Mouse (Mus musculus) embryonic facial prominence, embryonic 15.5 days (tissue): ENCODE data around the gene Mmp28. TPM values are rescaled to one million over a fixed set of nuclear protein-coding genes. Genes with fewer than 3 reads are reported as not detected.

Source experiments
- ATAC-seq: fragments of 200-750 bp; cut with Nextera tagmentation; 2 replicates; pipeline ENCODE4 v1.8.0; 2017; ENCODE audit warnings: low read depth, moderate TSS enrichment; ENCODE audit not compliant: insufficient number of reproducible peaks, low FRiP score, low TSS enrichment
- H3K27ac ChIP-seq: fragments of 300-500 bp; sonication (generic); replicated peaks from 2 replicates; pipeline ENCODE4 v1.5.1; 2015; ENCODE audit warnings: mild to moderate bottlenecking, inconsistent platforms
- H3K27me3 ChIP-seq: fragments of 300-500 bp; sonication (generic); 2 replicates; pipeline ENCODE4 v1.6.1; 2015; ENCODE audit warnings: inconsistent platforms
- H3K36me3 ChIP-seq: fragments of 300-500 bp; sonication (generic); 2 replicates; pipeline ENCODE4 v1.6.1; 2015; ENCODE audit warnings: mild to moderate bottlenecking, inconsistent platforms
- H3K4me1 ChIP-seq: fragments of 300-500 bp; sonication (generic); 2 replicates; pipeline ENCODE4 v1.6.1; 2015; ENCODE audit warnings: inconsistent platforms
- H3K4me2 ChIP-seq: fragments of 300-500 bp; sonication (generic); replicated peaks from 2 replicates; pipeline ENCODE4 v1.6.1; 2015; ENCODE audit warnings: mild to moderate bottlenecking, inconsistent platforms
- H3K4me3 ChIP-seq: fragments of 300-500 bp; sonication (generic); replicated peaks from 2 replicates; pipeline ENCODE4 v1.5.1; 2015; ENCODE audit warnings: mild to moderate bottlenecking, inconsistent platforms
- H3K9ac ChIP-seq: fragments of 300-500 bp; sonication (generic); 2 replicates; pipeline ENCODE4 v1.6.1; 2015; ENCODE audit warnings: inconsistent platforms
- H3K9me3 ChIP-seq: fragments of 300-500 bp; sonication (generic); replicated peaks from 2 replicates; pipeline ENCODE4 v1.6.1; 2016; ENCODE audit warnings: inconsistent platforms
- WGBS: fragments of 180-500 bp; shearing (Covaris S2); methylation state at CpG from one replicate; pipeline ENCODE4 v1.1.7; 2015; 5-methylcytosine and 5-hydroxymethylcytosine counted together
- polyA plus RNA-seq: library from polyadenylated mRNA; unstranded; fragments of >200 nt; fragmentation: Nextera tagmentation; extraction: Ambion mirVana; gene quantifications from 2 replicates; pipeline ENCODE4 v1.2.1, GENCODE M21; 2015

Mmp28 gene
- polyA plus RNA-seq, 1 experiment from 2014 or later, result 2.6 TPM

DNA sequence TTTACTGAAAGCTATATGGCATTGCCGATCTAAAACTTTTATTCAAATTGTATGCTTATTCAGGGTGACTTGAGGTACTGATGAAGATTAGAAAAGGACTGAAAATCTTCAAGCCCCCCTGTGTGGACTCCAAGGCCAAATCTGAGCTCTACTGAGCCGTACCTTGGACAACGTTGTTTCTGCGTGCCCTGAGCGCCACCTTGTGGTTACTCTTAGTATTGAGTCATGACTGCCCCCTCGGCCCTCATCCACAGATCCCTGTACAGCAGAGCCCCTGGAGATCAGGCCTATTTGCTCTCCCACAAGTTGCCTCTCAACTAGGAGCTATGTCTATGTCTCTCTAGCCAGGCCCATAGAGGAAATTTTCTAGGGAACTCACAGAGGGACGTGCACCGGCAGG is 38.2 kb downstream of the Mmp28 start:
- Histone ChIP-seq H3K27ac (no peak overlapping the region), H3K9ac (no peak overlapping the region), H3K9me3 (no peaks in the 10 kb centered on the region), H3K36me3 (no peaks in the 10 kb centered on the region), H3K4me1 (peaks cover 8% of the 10 kb centered on the region), H3K4me2 (no peak overlapping the region), H3K27me3 (peaks cover 63% of the 10 kb centered on the region), H3K4me3 (no peak overlapping the region)
- 5% methylated on average over 8 of the region's 8 CpGs for WGBS
- ATAC-seq, result no peak

DNA sequence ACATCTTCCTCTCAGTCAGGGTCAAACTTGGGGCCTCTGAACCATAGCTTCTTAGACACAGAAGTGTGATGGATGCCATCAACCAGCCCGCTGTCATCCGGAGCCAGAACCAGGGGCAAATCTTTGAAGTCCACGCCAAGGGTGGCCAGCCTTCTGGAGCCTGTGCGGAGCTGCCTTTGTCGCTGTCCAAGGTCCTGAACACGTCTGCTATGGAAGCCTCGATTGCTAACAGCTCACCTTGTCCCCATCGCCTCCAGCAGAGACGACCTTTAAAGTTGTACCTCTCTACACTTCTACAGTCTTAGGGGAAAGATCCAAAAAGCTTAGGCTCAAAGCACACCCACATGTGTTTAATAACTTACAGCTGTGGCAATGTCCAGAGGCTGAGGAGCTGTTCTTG is 41.6 kb downstream of the Mmp28 start:
- no peak overlapping the region for H3K9ac ChIP-seq
- H3K27ac ChIP-seq, result no peak overlapping the region
- peaks cover 56% of the 10 kb centered on the region for H3K27me3 ChIP-seq
- no peak for ATAC-seq
- H3K4me2 ChIP-seq, result no peak overlapping the region
- no peaks in the 10 kb centered on the region for H3K36me3 ChIP-seq
- H3K9me3 ChIP-seq, result no peaks in the 10 kb centered on the region
- WGBS, result 2% methylated on average over 9 of the region's 9 CpGs
- no peak overlapping the region for H3K4me3 ChIP-seq
- H3K4me1 ChIP-seq, result peaks cover 5% of the 10 kb centered on the region

DNA sequence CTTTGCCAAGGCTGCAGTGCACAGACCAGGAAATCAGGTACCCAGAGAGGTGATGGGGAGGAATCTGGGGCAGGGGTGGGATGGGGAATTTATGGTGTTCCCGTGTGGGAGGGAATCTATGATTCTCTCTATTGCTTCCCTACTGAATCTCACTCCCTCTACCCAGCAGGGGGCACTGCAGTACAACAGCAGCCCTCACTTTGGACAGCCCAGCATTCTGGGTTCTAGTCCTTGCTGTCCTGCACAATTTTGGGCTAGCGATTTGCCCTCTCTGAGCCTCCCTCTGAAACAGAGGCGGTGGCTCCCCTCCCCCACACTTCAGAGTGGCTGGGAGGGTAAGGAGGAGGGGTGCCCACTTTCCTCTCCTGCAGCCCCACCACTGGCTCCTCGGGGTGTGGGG is 42.5 kb downstream of the Mmp28 start:
- 44% methylated on average over 4 of the region's 4 CpGs for WGBS
- ATAC-seq, result no peak
- no peak overlapping the region for H3K9ac ChIP-seq
- no peak overlapping the region for H3K4me3 ChIP-seq
- peaks cover 47% of the 10 kb centered on the region for H3K27me3 ChIP-seq
- H3K4me1 ChIP-seq, result peaks cover 5% of the 10 kb centered on the region
- H3K4me2 ChIP-seq, result no peak overlapping the region
- H3K27ac ChIP-seq, result no peak overlapping the region
- H3K36me3 ChIP-seq, result no peaks in the 10 kb centered on the region
- H3K9me3 ChIP-seq, result no peaks in the 10 kb centered on the region

DNA sequence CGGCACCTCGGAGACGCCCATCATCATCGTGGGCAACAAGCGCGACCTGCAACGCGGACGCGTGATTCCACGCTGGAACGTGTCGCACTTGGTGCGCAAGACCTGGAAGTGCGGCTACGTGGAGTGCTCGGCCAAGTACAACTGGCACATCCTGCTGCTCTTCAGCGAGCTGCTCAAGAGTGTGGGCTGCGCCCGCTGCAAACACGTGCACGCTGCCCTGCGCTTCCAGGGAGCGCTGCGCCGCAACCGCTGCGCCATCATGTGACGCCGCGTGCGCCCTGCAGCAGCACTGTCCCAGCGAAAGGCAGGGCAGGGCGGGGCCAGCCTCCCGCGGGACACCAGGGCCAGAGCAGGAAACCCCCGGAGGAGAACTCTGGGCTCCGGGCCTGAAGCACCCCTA is 44.3 kb downstream of the Mmp28 start:
- no peaks in the 10 kb centered on the region for H3K9me3 ChIP-seq
- 0 out of 2 replicates have a peak overlapping the region, but pooled peaks have one; percentile 12 for H3K4me2 ChIP-seq
- H3K4me3 ChIP-seq, result 0 out of 2 replicates have a peak overlapping the region, but pooled peaks have one; percentile 11
- no peak overlapping the region for H3K9ac ChIP-seq
- no peaks in the 10 kb centered on the region for H3K36me3 ChIP-seq
- peaks cover 47% of the 10 kb centered on the region for H3K27me3 ChIP-seq
- ATAC-seq, result no peak
- H3K27ac ChIP-seq, result no peak overlapping the region
- H3K4me1 ChIP-seq, result peaks cover 5% of the 10 kb centered on the region
- 6% methylated on average over 38 of the region's 38 CpGs for WGBS

DNA sequence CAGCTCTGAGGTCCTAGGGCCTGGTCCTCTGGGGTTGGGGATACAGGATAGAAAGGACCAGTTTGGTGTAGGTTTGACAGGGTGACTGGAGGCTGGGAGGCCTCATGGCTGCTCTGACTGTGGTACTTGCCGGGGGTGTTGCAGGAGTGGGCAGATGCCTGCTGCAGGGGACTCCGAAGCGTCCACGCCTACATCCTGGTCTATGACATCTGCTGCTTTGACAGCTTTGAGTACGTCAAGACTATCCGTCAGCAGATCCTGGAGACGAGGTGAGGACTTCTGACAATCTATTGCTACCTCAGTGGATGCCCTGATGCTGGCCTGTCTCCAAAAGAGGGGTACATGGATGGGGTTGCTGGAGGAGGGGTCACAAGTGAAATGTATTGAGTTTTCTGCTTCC is 45.2 kb downstream of the Mmp28 start:
- Histone ChIP-seq H3K27ac (no peak overlapping the region), H3K4me2 (no peak overlapping the region), H3K9ac (no peak overlapping the region), H3K36me3 (no peaks in the 10 kb centered on the region), H3K9me3 (no peaks in the 10 kb centered on the region), H3K27me3 (peaks cover 46% of the 10 kb centered on the region), H3K4me1 (peaks cover 5% of the 10 kb centered on the region), H3K4me3 (no peak overlapping the region)
- ATAC-seq, result no peak
- 81% methylated on average over 7 of the region's 7 CpGs for WGBS

DNA sequence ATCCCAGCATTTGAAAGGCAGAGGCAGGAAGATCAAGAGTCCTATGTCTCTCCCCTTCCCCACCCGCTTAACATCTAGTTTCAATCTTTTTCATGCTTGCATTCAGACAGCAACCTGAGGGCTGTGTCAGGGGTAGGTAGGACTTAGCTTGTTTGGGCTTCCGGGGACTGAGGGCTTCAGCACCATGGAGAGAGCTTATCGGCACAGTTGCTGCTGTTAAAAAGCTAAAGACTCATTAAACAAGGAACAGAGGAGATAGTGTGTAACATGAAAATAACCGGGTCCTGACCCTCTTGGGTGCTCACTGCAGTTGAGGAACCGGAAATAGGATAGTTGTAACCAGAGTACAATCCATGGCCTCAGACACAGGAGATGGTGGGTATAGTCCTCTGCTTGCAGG is 45.8 kb downstream of the Mmp28 start:
- ATAC-seq, result no peak
- H3K4me3 ChIP-seq, result no peak overlapping the region
- no peaks in the 10 kb centered on the region for H3K9me3 ChIP-seq
- no peaks in the 10 kb centered on the region for H3K36me3 ChIP-seq
- H3K27me3 ChIP-seq, result peaks cover 46% of the 10 kb centered on the region
- H3K27ac ChIP-seq, result no peak overlapping the region
- H3K4me1 ChIP-seq, result peaks cover 5% of the 10 kb centered on the region
- 6% methylated on average over 5 of the region's 5 CpGs for WGBS
- no peak overlapping the region for H3K9ac ChIP-seq
- H3K4me2 ChIP-seq, result no peak overlapping the region

DNA sequence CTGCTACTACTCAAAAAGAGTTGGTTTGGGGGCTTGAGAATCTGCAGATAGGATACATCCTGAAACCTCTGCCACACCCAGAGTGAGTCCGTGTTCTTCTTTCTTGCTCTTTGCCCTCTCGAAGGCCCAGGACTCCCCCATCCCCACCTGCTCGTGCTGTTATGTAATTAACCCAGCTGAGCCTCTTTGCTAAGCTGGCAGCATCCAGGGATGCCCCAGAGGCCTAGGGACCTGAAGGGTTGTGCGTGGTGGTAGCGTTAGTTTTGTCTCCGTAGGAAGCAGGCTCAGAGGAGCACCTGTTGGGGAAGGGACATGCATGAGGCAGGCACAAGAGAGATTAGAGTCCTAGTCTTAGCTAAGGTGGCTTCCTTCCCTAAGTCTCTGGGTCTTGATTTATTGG is 52.4 kb downstream of the Mmp28 start:
- ATAC-seq, result no peak
- H3K27me3 ChIP-seq, result peaks cover 7% of the 10 kb centered on the region; the same call in 1 of the 2 replicates
- H3K4me1 ChIP-seq, result peaks cover 13% of the 10 kb centered on the region
- peak overlapping the region; percentile 73 for H3K4me3 ChIP-seq
- WGBS, result 43% methylated on average over 6 of the region's 6 CpGs
- no peaks in the 10 kb centered on the region for H3K9me3 ChIP-seq
- no peak overlapping the region for H3K27ac ChIP-seq
- H3K9ac ChIP-seq, result no peak overlapping the region
- peak overlapping the region; percentile 91; the same call in 1 of the 2 replicates for H3K4me2 ChIP-seq
- no peaks in the 10 kb centered on the region for H3K36me3 ChIP-seq

DNA sequence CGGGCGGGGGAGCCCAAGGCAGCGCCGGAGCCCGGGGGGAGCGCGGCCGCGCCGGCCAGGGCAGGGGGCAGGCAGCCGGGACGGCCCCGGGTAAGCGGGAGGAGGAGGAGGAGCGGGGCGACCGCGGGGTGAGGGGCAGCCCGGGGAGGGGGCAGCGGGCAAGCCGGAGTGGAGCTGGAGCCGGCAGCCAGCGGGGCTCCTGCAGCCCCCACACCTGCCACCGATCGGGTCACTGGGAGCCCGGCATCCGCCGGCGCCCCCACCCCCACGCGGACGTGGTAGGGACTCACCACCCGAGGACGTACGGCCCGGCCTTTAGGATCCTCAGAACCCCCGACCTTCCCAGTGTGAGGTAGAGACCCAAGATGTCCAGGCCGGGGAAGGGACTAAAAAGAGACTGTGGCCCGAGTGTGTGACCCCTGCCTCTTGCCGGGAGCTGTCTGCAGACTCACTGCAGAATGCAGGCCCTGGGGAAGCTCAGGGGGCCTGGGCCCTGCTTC is 53.0 kb downstream of the Mmp28 start:
- no peak for ATAC-seq
- H3K9ac ChIP-seq, result peak overlapping the region; percentile 54
- peaks cover 7% of the 10 kb centered on the region; the same call in 1 of the 2 replicates for H3K27me3 ChIP-seq
- no peak overlapping the region for H3K27ac ChIP-seq
- no peaks in the 10 kb centered on the region for H3K36me3 ChIP-seq
- peak overlapping the region; percentile 73 for H3K4me3 ChIP-seq
- peak overlapping the region; percentile 91 for H3K4me2 ChIP-seq
- H3K4me1 ChIP-seq, result peaks cover 13% of the 10 kb centered on the region
- no peaks in the 10 kb centered on the region for H3K9me3 ChIP-seq
- WGBS, result 2% methylated on average over 34 of the region's 40 CpGs

DNA sequence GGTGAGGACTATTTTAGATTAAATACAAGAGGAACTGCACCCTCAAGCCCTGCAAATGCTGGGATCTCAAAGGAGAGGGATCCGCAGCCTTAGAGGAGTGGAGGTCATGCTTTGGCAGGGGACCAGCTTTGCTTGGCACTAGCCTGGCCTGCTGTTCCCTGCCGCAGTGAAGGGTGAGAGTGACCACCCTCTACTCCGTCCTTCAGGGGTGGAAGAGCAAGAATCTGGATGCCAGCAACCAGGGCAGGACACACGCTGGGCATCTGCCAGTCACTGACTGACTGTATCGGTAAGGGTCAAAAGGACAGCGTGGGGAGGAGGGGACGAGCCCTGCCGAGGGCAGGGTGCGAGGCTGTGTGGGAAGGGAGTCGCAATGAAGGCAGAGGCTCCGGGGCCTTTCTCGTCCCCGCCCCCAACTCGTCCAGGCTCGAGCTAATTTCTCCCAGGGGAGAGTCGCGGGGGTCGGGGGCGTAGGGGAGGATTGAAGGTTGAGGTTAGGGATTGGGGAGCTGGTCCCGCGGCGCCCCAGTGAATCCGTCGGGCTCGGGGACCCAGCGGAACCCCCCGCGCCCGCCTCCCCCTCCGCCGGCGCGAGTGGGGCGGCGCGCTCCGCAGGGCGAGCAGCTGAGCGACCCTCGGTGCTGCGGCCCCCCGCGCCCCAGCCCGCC is 53.6 kb downstream of the Mmp28 start, which contains the start of gene Rasl10b:
TSS of gene Rasl10b (plus strand) at position 51 of the 668 bp plus-strand sequence.
- H3K4me2 ChIP-seq, result peak within 1 kb of the TSS; percentile 91
- peak within 1 kb of the TSS; percentile 73 for H3K4me3 ChIP-seq
- H3K9me3 ChIP-seq, result no peaks in the 10 kb centered on the region
- H3K27ac ChIP-seq, result no peak within 1 kb of the TSS
- H3K36me3 ChIP-seq, result 0 out of 2 replicates have a peak, but pooled peaks cover under 1% of the 10 kb centered on the region
- 2% methylated on average over 30 of the region's 44 CpGs for WGBS
- peaks cover 7% of the 10 kb centered on the region; the same call in 1 of the 2 replicates for H3K27me3 ChIP-seq
- H3K9ac ChIP-seq, result peak within 1 kb of the TSS; percentile 54
- peaks cover 13% of the 10 kb centered on the region for H3K4me1 ChIP-seq
- 0 out of 2 replicates have a peak, but pooled peaks have one; percentile 9 for ATAC-seq

DNA sequence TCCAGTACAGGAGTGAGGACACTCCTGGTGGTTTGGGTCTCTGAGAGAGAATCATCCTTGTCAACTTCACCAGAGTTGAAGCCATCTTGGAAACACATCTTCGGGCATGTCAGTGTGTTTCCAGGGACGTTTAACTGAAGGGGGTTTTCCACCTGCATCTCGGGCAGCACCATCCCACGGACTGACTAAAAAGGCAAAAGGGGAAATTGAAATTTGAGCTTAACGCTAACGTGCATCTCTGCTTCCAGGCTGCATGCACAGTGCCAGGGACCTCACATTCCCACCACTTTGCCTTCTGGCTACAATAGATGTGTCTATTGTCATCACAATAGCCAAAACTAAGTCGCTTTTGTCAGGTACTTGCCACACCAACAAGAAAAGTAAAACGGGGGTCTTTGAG is 54.6 kb downstream of the Mmp28 start:
- H3K9me3 ChIP-seq, result no peaks in the 10 kb centered on the region
- no peak overlapping the region for H3K27ac ChIP-seq
- no peak overlapping the region for H3K9ac ChIP-seq
- H3K4me3 ChIP-seq, result no peak overlapping the region
- no peak for ATAC-seq
- 23% methylated on average over 8 of the region's 8 CpGs for WGBS
- H3K4me1 ChIP-seq, result peaks cover 13% of the 10 kb centered on the region
- H3K4me2 ChIP-seq, result no peak overlapping the region
- H3K27me3 ChIP-seq, result peaks cover 7% of the 10 kb centered on the region; the same call in 1 of the 2 replicates
- H3K36me3 ChIP-seq, result peaks cover 9% of the 10 kb centered on the region; the same call in 1 of the 2 replicates

DNA sequence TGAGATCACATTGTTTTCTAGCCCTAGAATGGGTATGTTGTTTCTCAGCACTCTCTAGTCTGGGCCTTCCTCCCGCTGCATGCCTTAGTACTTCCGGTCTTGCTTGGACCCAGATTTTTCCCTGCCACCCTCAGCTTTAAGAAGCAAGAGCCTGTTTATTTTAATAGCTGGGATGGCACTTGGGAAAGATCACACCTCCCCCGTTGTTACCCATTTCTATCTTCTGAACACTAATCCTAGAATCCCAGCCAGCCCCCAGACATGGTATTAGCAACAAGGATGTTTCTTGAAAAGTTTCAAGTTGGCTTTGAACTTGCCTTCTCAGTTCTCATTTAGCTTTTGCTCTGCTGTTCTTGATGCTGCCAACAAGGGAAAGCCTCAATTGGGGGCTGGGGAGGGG is 56.5 kb downstream of the Mmp28 start:
- Histone ChIP-seq H3K27ac (no peak overlapping the region), H3K4me2 (no peak overlapping the region), H3K9me3 (no peaks in the 10 kb centered on the region), H3K27me3 (no peaks in the 10 kb centered on the region; the same call in 1 of the 2 replicates), H3K4me1 (peaks cover 13% of the 10 kb centered on the region), H3K4me3 (no peak overlapping the region), H3K36me3 (peaks cover 20% of the 10 kb centered on the region), H3K9ac (no peak overlapping the region)
- no peak for ATAC-seq
- WGBS, result 61% methylated on average over 3 of the region's 3 CpGs
